Comparison of ENCODE assay signal across 35 mouse cellular contexts in genomic region chr13:94938418-94938817, GRCm38 (mm10).
"Had no signal": no experiment of that assay in that cellular context is flagged by ENCODE, and none has a peak within 500 bp of the region (broad histone marks: within the 10 kb centered on the region; RNA-seq: fewer than 3 reads in every experiment).

No protein-coding gene starts in this region.

- H3K27ac ChIP-seq: heart, embryonic 13.5 days; heart, embryonic 15.5 days; hindbrain, embryonic 10.5 days; hindbrain, embryonic 12.5 days; hindbrain, embryonic 13.5 days; hindbrain, embryonic 14.5 days; hindbrain, embryonic 15.5 days; hindbrain, postnatal 0 days; intestine, embryonic 15.5 days; kidney, embryonic 15.5 days; kidney, postnatal 0 days; layer of hippocampus, adult 2 months; left cerebral cortex, adult 2 months had no signal

- H3K4me1 ChIP-seq: heart, embryonic 12.5 days; heart, embryonic 13.5 days; heart, embryonic 15.5 days; hindbrain, embryonic 10.5 days; hindbrain, embryonic 12.5 days; hindbrain, embryonic 13.5 days; hindbrain, embryonic 15.5 days; intestine, embryonic 15.5 days; kidney, embryonic 15.5 days had no signal

- DNase-seq: heart, postnatal 10 days; heart, postnatal 14 days; heart, postnatal 36 days; heart, postnatal 4 days; kidney, adult 11 months; kidney, adult 18-20 months; kidney, adult 2 months; kidney, adult 8-10 months; kidney, adult 9 months; kidney, postnatal 10 days; kidney, postnatal 14 days; kidney, postnatal 25 days; kidney, postnatal 36 days; kidney, postnatal 4 days; layer of hippocampus, adult 9-11 months; layer of hippocampus, postnatal 36 days had no signal

- H3K4me3 ChIP-seq: heart, embryonic 12.5 days; heart, embryonic 13.5 days; heart, embryonic 15.5 days; hindbrain, embryonic 10.5 days; hindbrain, embryonic 12.5 days; hindbrain, embryonic 13.5 days; hindbrain, embryonic 15.5 days; intestine, embryonic 15.5 days; kidney, embryonic 15.5 days; layer of hippocampus, adult 2 months; left cerebral cortex, adult 2 months had no signal

- H3K4me2 ChIP-seq: heart, embryonic 11.5 days; heart, embryonic 12.5 days; heart, embryonic 13.5 days; heart, embryonic 15.5 days; hindbrain, embryonic 12.5 days; hindbrain, embryonic 13.5 days; hindbrain, embryonic 14.5 days; hindbrain, embryonic 15.5 days; intestine, embryonic 15.5 days; kidney, embryonic 15.5 days had no signal

- H3K9ac ChIP-seq: heart, embryonic 12.5 days; heart, embryonic 13.5 days; heart, embryonic 15.5 days; hindbrain, embryonic 12.5 days; hindbrain, embryonic 13.5 days; hindbrain, embryonic 14.5 days; hindbrain, embryonic 15.5 days; intestine, embryonic 15.5 days; kidney, embryonic 15.5 days had no signal

- H3K36me3 ChIP-seq: heart, embryonic 12.5 days; heart, embryonic 13.5 days; heart, embryonic 15.5 days; hindbrain, embryonic 10.5 days; hindbrain, embryonic 12.5 days; hindbrain, embryonic 13.5 days; hindbrain, embryonic 15.5 days; intestine, embryonic 15.5 days; kidney, embryonic 15.5 days had no signal

- H3K9me3 ChIP-seq: heart, embryonic 12.5 days; heart, embryonic 13.5 days; heart, embryonic 15.5 days; hindbrain, embryonic 10.5 days; hindbrain, embryonic 12.5 days; hindbrain, embryonic 13.5 days; hindbrain, embryonic 15.5 days; intestine, embryonic 15.5 days; kidney, embryonic 15.5 days had no signal

- ATAC-seq: hindbrain, embryonic 16.5 days; hindbrain, postnatal 0 days; inflammation-experienced regulatory T-cells, adult 6 months; intestine, embryonic 15.5 days; intestine, embryonic 16.5 days; intestine, postnatal 0 days had no signal
